Comparison of ENCODE assay signal across 8 mouse cellular contexts in genomic region chr4:84675974-84676315, GRCm38 (mm10). TPM values are rescaled to one million over a fixed set of nuclear protein-coding genes. Genes with fewer than 3 reads are reported as not detected.
DNase-seq lines count a peak whose midpoint lies in the region; ATAC-seq and TF ChIP-seq lines count a peak whose summit lies in the region.

No protein-coding gene starts in this region.

- peaks cover 14% of the 10 kb centered on the region for H3K4me1 ChIP-seq in embryonic facial prominence, embryonic 15.5 days
- peaks cover 53% of the 10 kb centered on the region for H3K4me1 ChIP-seq in limb, embryonic 10.5 days
- 0 out of 2 replicates have a peak, but pooled peaks cover 6% of the 10 kb centered on the region for H3K4me1 ChIP-seq in neural tube, embryonic 12.5 days

- no peak for TF ChIP-seq CTCF in left cerebral cortex, adult 2 months (IDR thresholded peaks at IDR 0.05)

- peaks cover 21% of the 10 kb centered on the region for H3K27me3 ChIP-seq in embryonic facial prominence, embryonic 15.5 days
- H3K27me3 ChIP-seq in limb, embryonic 10.5 days (ENCODE audit: low read depth, poor library complexity, severe bottlenecking) = peaks cover 18% of the 10 kb centered on the region
- peaks cover 56% of the 10 kb centered on the region for H3K27me3 ChIP-seq in neural tube, embryonic 12.5 days (replicated peaks)

- no peak for ATAC-seq in embryonic facial prominence, embryonic 15.5 days (ENCODE audit: insufficient number of reproducible peaks, low FRiP score, low TSS enrichment, low read depth)
- no peak for ATAC-seq in neural tube, embryonic 12.5 days (ENCODE audit: low FRiP score, low read depth)
- no peak for ATAC-seq in monocyte, adult 5-6 weeks (replicated peaks; ENCODE audit: insufficient number of reproducible peaks, low FRiP score, low TSS enrichment, poor library complexity, severe bottlenecking)
- ATAC-seq in cerebellum, adult (ENCODE audit: insufficient number of reproducible peaks, low FRiP score, low TSS enrichment) = no peak

- no peak for DNase-seq in left cerebral cortex, adult 2 months (ENCODE audit: extremely low spot score in 1 of 2, low spot score in 2 of 2)
- DNase-seq in left cerebral cortex, adult 11 months (ENCODE audit: low spot score) = no peak
- DNase-seq in limb, embryonic 10.5 days (ENCODE audit: low spot score) = no peak
- DNase-seq in adrenal gland, adult 18-20 months (ENCODE audit: low spot score in 2 of 2) = no peak

- H3K36me3 ChIP-seq in embryonic facial prominence, embryonic 15.5 days = no peaks in the 10 kb centered on the region
- no peaks in the 10 kb centered on the region for H3K36me3 ChIP-seq in limb, embryonic 10.5 days
- no peaks in the 10 kb centered on the region for H3K36me3 ChIP-seq in neural tube, embryonic 12.5 days

- WGBS in embryonic facial prominence, embryonic 15.5 days = under 1% methylated on average over 19 of the region's 19 CpGs
- under 1% methylated on average over 19 of the region's 19 CpGs for WGBS in limb, embryonic 10.5 days
- WGBS in neural tube, embryonic 12.5 days = 2% methylated on average over 19 of the region's 19 CpGs

- no peaks in the 10 kb centered on the region for H3K9me3 ChIP-seq in embryonic facial prominence, embryonic 15.5 days (replicated peaks)
- no peaks in the 10 kb centered on the region for H3K9me3 ChIP-seq in limb, embryonic 10.5 days (replicated peaks)
- H3K9me3 ChIP-seq in neural tube, embryonic 12.5 days = no peaks in the 10 kb centered on the region

- peak overlapping the region; percentile 58 for H3K9ac ChIP-seq in embryonic facial prominence, embryonic 15.5 days
- H3K9ac ChIP-seq in neural tube, embryonic 12.5 days = peak overlapping the region; percentile 66; the same call in 1 of the 2 replicates

- peak overlapping the region; percentile 83 for H3K4me2 ChIP-seq in embryonic facial prominence, embryonic 15.5 days (replicated peaks)
- H3K4me2 ChIP-seq in neural tube, embryonic 12.5 days (replicated peaks) = peak overlapping the region; percentile 98

- intact Hi-C loops in left cerebral cortex, adult 2 months (cut with DNase I) = loop anchor here (10.0 kb wide), 1 partner anchor 611 kb away; no protein-coding TSS in a partner anchor

- H3K4me3 ChIP-seq in left cerebral cortex, adult 2 months = peak overlapping the region; percentile 48; the same call in 1 of the 2 replicates
- H3K4me3 ChIP-seq in embryonic facial prominence, embryonic 15.5 days (replicated peaks) = peak overlapping the region; percentile 64
- peak overlapping the region; percentile 86 for H3K4me3 ChIP-seq in limb, embryonic 10.5 days
- H3K4me3 ChIP-seq in neural tube, embryonic 12.5 days = peak overlapping the region; percentile 68

- no peak overlapping the region for H3K27ac ChIP-seq in left cerebral cortex, adult 2 months
- peak overlapping the region; percentile 93 for H3K27ac ChIP-seq in embryonic facial prominence, embryonic 15.5 days (replicated peaks)
- H3K27ac ChIP-seq in limb, embryonic 10.5 days = peak overlapping the region; percentile 94
- H3K27ac ChIP-seq in neural tube, embryonic 12.5 days = no peak overlapping the region

RNA-seq across cellular contexts. Expression of gene Bnc2, which starts 0.9 kb away (rescaled TPM):
- 1 to 10 TPM; 1.5 to 2.8 TPM for total RNA-seq in left cerebral cortex, adult 2 months (2021)
- 15.8 and 17.3 TPM in 2 replicates for polyA plus RNA-seq in embryonic facial prominence, embryonic 15.5 days (2015; fragmentation: Nextera tagmentation; extraction: Ambion mirVana)
- polyA plus RNA-seq in limb, embryonic 10.5 days (2016; fragmentation: Nextera tagmentation; extraction: Ambion mirVana) = 7.1 and 11.8 TPM in 2 replicates
- polyA plus RNA-seq in neural tube, embryonic 12.5 days (2016; fragmentation: Nextera tagmentation; extraction: Ambion mirVana) = 9.6 and 12.2 TPM in 2 replicates
- total RNA-seq in monocyte, adult 5-6 weeks (2017) = 0.48 TPM in 1 of 3 replicates, not detected in the others
- 10 to 100 TPM; 12.0 to 13.8 TPM for total RNA-seq in adrenal gland, adult 18-20 months (2021)

Comparison
In these comparisons a context has a peak if more than half of its experiments do, and no peak if none do; other contexts are left out.
1. H3K27ac ChIP-seq: peak in embryonic facial prominence, embryonic 15.5 days (single experiment) and limb, embryonic 10.5 days (single experiment); none in left cerebral cortex, adult 2 months (single experiment) and neural tube, embryonic 12.5 days (single experiment).
2. Peak in every context shown above with its lines, with median percentiles within 50 percentile points of each other: H3K4me3 ChIP-seq.